Mouse (Mus musculus) ovary, postnatal 10 days (tissue): ENCODE data around the gene Pcbd2.
"Not testable (repeated sequence)": the region's sequence is repeated elsewhere in the genome, so short reads cannot be mapped to it uniquely, and the experiment has no call there.

Experiments
- DNase-seq: peaks from one replicate; pipeline ENCODE4 v3.0.0; 2022; ENCODE audit warnings: low spot score

Gene Pcbd2

GRCm38 (mm10) chr13:55727120-55727838 is at the start of gene Pcbd2:
TSS of gene Pcbd2 (plus strand) at chr13:55727368.
- peak; percentile 68 for DNase-seq

GRCm38 (mm10) chr13:55682201-55682600 is 45.0 kb upstream of the Pcbd2 start:
- no peak for DNase-seq

GRCm38 (mm10) chr13:55683581-55683980 is 43.6 kb upstream of the Pcbd2 start:
- DNase-seq = no peak

- no peak for DNase-seq
Observed at GRCm38 (mm10) chr13:55686107-55686633, 41.0 kb upstream of the Pcbd2 start.

GRCm38 (mm10) chr13:55687927-55688602 is 39.1 kb upstream of the Pcbd2 start:
- DNase-seq = no peak

GRCm38 (mm10) chr13:55692535-55693242 is 34.5 kb upstream of the Pcbd2 start, which contains the start of gene B230219D22Rik:
TSS of gene B230219D22Rik (plus strand) at chr13:55693124.
- DNase-seq = peak; percentile 79

GRCm38 (mm10) chr13:55693243-55693721 is 33.9 kb upstream of the Pcbd2 start:
- DNase-seq = no peak

GRCm38 (mm10) chr13:55694110-55694509 is 33.1 kb upstream of the Pcbd2 start:
- no peak for DNase-seq

- not testable (repeated sequence) for DNase-seq
Observed at GRCm38 (mm10) chr13:55695989-55696388, 31.2 kb upstream of the Pcbd2 start.

- DNase-seq = no peak
Observed at GRCm38 (mm10) chr13:55704301-55704700, 22.9 kb upstream of the Pcbd2 start.

GRCm38 (mm10) chr13:55712846-55713245 is 14.3 kb upstream of the Pcbd2 start:
- no peak for DNase-seq

GRCm38 (mm10) chr13:55714501-55715166 is 12.5 kb upstream of the Pcbd2 start, which contains the start of gene Txndc15:
TSS of gene Txndc15 (plus strand) at chr13:55714650.
- peak; percentile 88 for DNase-seq

GRCm38 (mm10) chr13:55715167-55715512 is 12.0 kb upstream of the Pcbd2 start:
- DNase-seq = no peak

- DNase-seq = no peak
Observed at GRCm38 (mm10) chr13:55715908-55716510, 11.2 kb upstream of the Pcbd2 start.

GRCm38 (mm10) chr13:55721516-55721915 is 5.7 kb upstream of the Pcbd2 start:
- DNase-seq = no peak

- DNase-seq = no peak
Observed at GRCm38 (mm10) chr13:55721995-55722394, 5.2 kb upstream of the Pcbd2 start.

- no peak for DNase-seq
Observed at GRCm38 (mm10) chr13:55726598-55727119, 509 bp upstream of the Pcbd2 start.

GRCm38 (mm10) chr13:55727839-55728238 is 671 bp downstream of the Pcbd2 start:
- peak; percentile 45 for DNase-seq

- no peak for DNase-seq
Observed at GRCm38 (mm10) chr13:55730716-55731115, 3.5 kb downstream of the Pcbd2 start.

GRCm38 (mm10) chr13:55732121-55732520 is 5.0 kb downstream of the Pcbd2 start:
- no peak for DNase-seq
